Mouse (Mus musculus) bone marrow macrophage, adult 2 months (primary cell): ENCODE results near the gene Rbm8a2.

Source experiments
- CTCF ChIP-seq: IDR thresholded peaks from 2 replicates; pipeline ENCODE4 v1.5.1; 2012; ENCODE audit warnings: low read depth, mild to moderate bottlenecking, low read length, moderate library complexity
- POLR2A ChIP-seq: IDR thresholded peaks from 2 replicates; pipeline ENCODE4 v1.6.1; 2012; ENCODE audit warnings: mild to moderate bottlenecking, low read depth, low read length, borderline replicate concordance

- no peak for TF ChIP-seq CTCF
- TF ChIP-seq POLR2A = no peak
Observed at GRCm38 (mm10) chr1:176000599-176000998, 21.7 kb upstream of the Rbm8a2 start.
